Mouse (Mus musculus) ovary, adult 10 weeks (tissue): ENCODE results near the gene Gm5662. TPM values are rescaled to one million over a fixed set of nuclear protein-coding genes. Genes with fewer than 3 reads are reported as not detected.

Experiments used
- polyA plus RNA-seq: library from polyadenylated mRNA; stranded (reverse); fragments of 350-450 nt; fragmentation: Illumina TruSeq; extraction: RNeasy Lipid Tissue Mini Kit (QIAGEN cat#74804); gene quantifications from one replicate; pipeline ENCODE4 v1.2.3, GENCODE M21; 2014

Gm5662 gene
- not detected for polyA plus RNA-seq

DNA sequence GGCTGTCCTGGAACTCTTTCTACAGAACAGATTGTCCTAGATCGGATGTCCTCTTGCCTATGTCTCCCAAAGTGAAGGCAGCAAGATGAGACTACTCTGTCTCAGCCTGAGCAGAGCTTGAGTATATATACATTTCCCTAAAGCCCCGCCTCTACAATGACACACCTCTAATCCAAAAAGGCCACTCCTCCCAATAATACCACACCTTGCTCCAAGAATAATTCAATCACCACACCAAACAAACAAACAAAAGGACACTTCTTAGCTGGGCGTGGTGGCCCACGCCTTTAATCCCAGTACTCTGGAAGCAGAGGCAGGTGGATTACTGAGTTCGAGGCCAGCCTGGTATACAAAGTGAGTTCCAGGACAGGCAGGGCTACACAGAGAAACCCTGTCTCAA is at the start of gene Gm5662:
TSS of gene Gm5662 (minus strand) at position 101 of the 400 bp plus-strand sequence.

DNA sequence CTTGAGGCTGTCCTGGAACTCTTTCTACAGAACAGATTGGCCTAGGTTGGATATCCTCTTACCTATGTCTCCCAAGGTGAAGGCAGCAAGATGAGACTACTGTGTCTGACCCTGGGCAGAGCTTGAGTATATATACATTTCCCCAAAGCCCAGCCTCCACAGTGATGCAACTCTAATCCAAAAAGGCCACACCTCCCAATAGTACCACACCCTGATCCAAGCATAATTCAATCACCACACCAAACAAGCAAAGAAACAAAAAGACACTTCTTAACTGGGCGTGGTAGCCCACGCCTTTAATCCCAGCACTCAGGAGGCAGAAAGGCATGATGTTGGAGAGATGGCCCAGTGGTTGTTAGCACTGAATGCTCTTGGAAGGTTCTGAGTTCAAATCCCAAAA is 49.6 kb upstream of the Gm5662 start, which contains the start of gene Gm5039:
TSS of gene Gm5039 (minus strand) at position 101 of the 400 bp plus-strand sequence.

DNA sequence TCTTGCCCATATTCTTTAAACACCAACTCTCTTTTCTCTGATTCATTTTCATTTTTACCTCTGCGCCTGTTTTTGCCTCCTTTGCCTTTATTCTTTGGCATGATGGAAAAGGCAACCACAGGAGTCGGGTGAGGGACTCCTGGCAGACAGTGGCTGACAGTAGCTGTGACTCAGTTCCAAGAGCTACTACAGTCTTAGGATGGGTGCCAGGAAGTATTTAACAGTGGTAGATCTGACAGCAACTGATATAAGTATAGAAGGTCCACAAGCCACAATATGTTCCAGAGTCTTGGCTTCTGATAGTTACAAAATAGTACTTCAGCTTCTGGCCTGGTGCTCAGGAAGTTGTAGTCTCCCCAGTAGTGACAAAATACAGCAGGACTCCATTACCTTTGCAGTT is 24.3 kb downstream of the Gm5662 start, which contains the start of gene Gm8332:
TSS of gene Gm8332 (minus strand) at position 101 of the 400 bp plus-strand sequence.

Other genes with a start within 250 kb of the Gm5662 start
- gene Gm2056, start 247.5 kb downstream of the Gm5662 start, polyA plus RNA-seq = not detected
- not detected for gene Gm16368, start 190.8 kb downstream of the Gm5662 start, polyA plus RNA-seq
- gene Gm10436, start 92.4 kb downstream of the Gm5662 start, polyA plus RNA-seq = 75.3 TPM
- gene Gm8332, start 24.4 kb downstream of the Gm5662 start, polyA plus RNA-seq = not detected
- not detected for gene Gm5039, start 49.5 kb upstream of the Gm5662 start, polyA plus RNA-seq
- gene Adck1, start 86.1 kb upstream of the Gm5662 start, polyA plus RNA-seq = 3.4 TPM